In the genomic region with DNA sequence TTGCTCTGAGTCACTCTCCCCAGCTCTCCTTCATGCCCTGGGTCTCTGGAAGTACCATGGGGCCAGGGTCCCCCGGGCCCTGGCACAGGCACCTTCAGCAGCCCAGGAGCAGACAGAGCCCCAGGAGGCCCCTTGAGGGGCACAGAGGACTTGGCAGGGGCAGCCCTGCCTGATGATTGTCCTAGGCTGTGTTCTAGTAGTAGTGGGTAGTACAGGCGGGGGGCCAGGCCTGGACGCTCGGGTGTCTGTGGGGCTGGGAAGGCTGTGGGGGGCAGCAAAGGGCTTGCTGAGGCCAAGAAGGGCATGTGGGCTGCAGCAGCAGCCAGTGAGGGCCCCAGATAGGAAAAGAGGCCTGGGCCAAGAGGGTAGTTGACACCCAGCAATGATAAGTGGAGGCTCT, we compare ENCODE assay signal across 28 mouse cellular contexts. TPM values are rescaled to one million over a fixed set of nuclear protein-coding genes. Genes with fewer than 3 reads are reported as not detected.
A peak's percentile ranks its signal among the peaks of the same experiment; 100 is the strongest.
DNase-seq lines count a peak whose midpoint lies in the region; ATAC-seq and TF ChIP-seq lines count a peak whose summit lies in the region.
"Had no signal": no experiment of that assay in that cellular context is flagged by ENCODE, and none has a peak within 500 bp of the region (broad histone marks: within the 10 kb centered on the region; RNA-seq: fewer than 3 reads in every experiment).

No protein-coding gene starts in this region.

- no peaks in the 10 kb centered on the region for H3K36me3 ChIP-seq in heart, embryonic 13.5 days
- H3K36me3 ChIP-seq in neural tube, embryonic 11.5 days (ENCODE audit: control insufficient read depth, insufficient read depth, low read length): no peaks in the 10 kb centered on the region
- H3K36me3 ChIP-seq in neural tube, embryonic 15.5 days: no peaks in the 10 kb centered on the region
- H3K36me3 ChIP-seq in liver, postnatal 0 days (replicated peaks; ENCODE audit: insufficient read depth, low read length): no peaks in the 10 kb centered on the region
- H3K36me3 ChIP-seq: midbrain, embryonic 15.5 days had no signal

- H3K4me2 ChIP-seq in heart, embryonic 13.5 days: no peak overlapping the region
- no peak overlapping the region for H3K4me2 ChIP-seq in neural tube, embryonic 11.5 days (ENCODE audit: low read depth)
- no peak overlapping the region for H3K4me2 ChIP-seq in neural tube, embryonic 15.5 days
- H3K4me2 ChIP-seq in liver, postnatal 0 days (ENCODE audit: low read depth, low read length): no peak overlapping the region
- H3K4me2 ChIP-seq: midbrain, embryonic 15.5 days had no signal

- no peaks in the 10 kb centered on the region for H3K9me3 ChIP-seq in heart, embryonic 13.5 days
- H3K9me3 ChIP-seq in neural tube, embryonic 11.5 days (ENCODE audit: control insufficient read depth, low read length): no peaks in the 10 kb centered on the region
- no peaks in the 10 kb centered on the region for H3K9me3 ChIP-seq in neural tube, embryonic 15.5 days (replicated peaks)
- no peaks in the 10 kb centered on the region for H3K9me3 ChIP-seq in liver, postnatal 0 days (ENCODE audit: low read length)
- H3K9me3 ChIP-seq: midbrain, embryonic 15.5 days had no signal

- intact Hi-C loops in heart, postnatal 36 days (cut with DNase I): no loop called here
- intact Hi-C loops in left cerebral cortex, postnatal 4 days (cut with DNase I): no loop called here

- no peak overlapping the region for H3K4me3 ChIP-seq in heart, embryonic 13.5 days
- no peak overlapping the region for H3K4me3 ChIP-seq in neural tube, embryonic 11.5 days (ENCODE audit: low read depth, low read length)
- no peak overlapping the region for H3K4me3 ChIP-seq in neural tube, embryonic 15.5 days (replicated peaks)
- H3K4me3 ChIP-seq in liver, postnatal 0 days (ENCODE audit: low read depth, low read length): no peak overlapping the region
- H3K4me3 ChIP-seq: midbrain, embryonic 15.5 days; myocyte had no signal

- WGBS in heart, embryonic 13.5 days: 55% methylated on average over 4 of the region's 4 CpGs
- WGBS in neural tube, embryonic 11.5 days: 85% methylated on average over 4 of the region's 4 CpGs
- WGBS in neural tube, embryonic 15.5 days: 86% methylated on average over 4 of the region's 4 CpGs
- 78% methylated on average over 4 of the region's 4 CpGs for WGBS in liver, postnatal 0 days (ENCODE audit: insufficient replicate concordance)

- H3K27me3 ChIP-seq in heart, embryonic 13.5 days (replicated peaks): peaks cover 31% of the 10 kb centered on the region
- H3K27me3 ChIP-seq in neural tube, embryonic 11.5 days (ENCODE audit: control insufficient read depth, insufficient read depth, low read length): peaks cover 23% of the 10 kb centered on the region
- peaks cover 30% of the 10 kb centered on the region for H3K27me3 ChIP-seq in neural tube, embryonic 15.5 days (replicated peaks)
- H3K27me3 ChIP-seq in liver, postnatal 0 days (ENCODE audit: insufficient read depth, low read length): peaks cover 30% of the 10 kb centered on the region

- peak; percentile 54 for DNase-seq in cerebellum, adult 11-12 months
- DNase-seq in cerebellum, postnatal 36 days: no peak
- DNase-seq in heart, postnatal 36 days: no peak
- no peak for DNase-seq in neural tube, embryonic 11.5 days (ENCODE audit: low spot score)
- DNase-seq in liver, postnatal 0 days: no peak
- no peak for DNase-seq in left cerebral cortex, postnatal 4 days
- DNase-seq: adrenal gland, adult 8-10 months; heart, adult 18-20 months; heart, postnatal 4 days; kidney, adult 2 months; kidney, postnatal 4 days; lung, adult 18-20 months; lung, postnatal 14 days; right cerebral cortex, postnatal 14 days; thymus, adult 2 months had no signal

- peaks cover 19% of the 10 kb centered on the region for H3K4me1 ChIP-seq in heart, embryonic 13.5 days
- no peaks in the 10 kb centered on the region for H3K4me1 ChIP-seq in neural tube, embryonic 11.5 days (ENCODE audit: control insufficient read depth, insufficient read depth, low read length)
- peaks cover 15% of the 10 kb centered on the region for H3K4me1 ChIP-seq in neural tube, embryonic 15.5 days
- peaks cover 49% of the 10 kb centered on the region for H3K4me1 ChIP-seq in liver, postnatal 0 days (ENCODE audit: insufficient read depth)

- no peak for ATAC-seq in heart, embryonic 13.5 days (ENCODE audit: extremely low read depth, insufficient number of reproducible peaks, low FRiP score, low TSS enrichment)
- no peak for ATAC-seq in neural tube, embryonic 11.5 days (ENCODE audit: insufficient read depth, low FRiP score, low TSS enrichment)
- no peak for ATAC-seq in neural tube, embryonic 15.5 days (ENCODE audit: low FRiP score)
- ATAC-seq in liver, postnatal 0 days: no peak
- ATAC-seq: hindbrain, postnatal 0 days; midbrain, embryonic 15.5 days had no signal

- no peak for TF ChIP-seq CTCF in liver, postnatal 0 days (IDR thresholded peaks at IDR 0.05; ENCODE audit: low read depth)

- peak overlapping the region; percentile 58; the same call in 1 of the 2 replicates for H3K9ac ChIP-seq in heart, embryonic 13.5 days
- H3K9ac ChIP-seq in neural tube, embryonic 11.5 days (ENCODE audit: low read length): peak overlapping the region; percentile 6
- no peak overlapping the region for H3K9ac ChIP-seq in neural tube, embryonic 15.5 days (replicated peaks)
- peak overlapping the region; percentile 44; the same call in 1 of the 2 replicates for H3K9ac ChIP-seq in liver, postnatal 0 days (replicated peaks)
- H3K9ac ChIP-seq: midbrain, embryonic 15.5 days had no signal

- no peak for TF ChIP-seq EP300 in liver, postnatal 0 days (IDR thresholded peaks at IDR 0.05; ENCODE audit: low read depth)

- H3K27ac ChIP-seq in heart, embryonic 13.5 days (replicated peaks): no peak overlapping the region
- H3K27ac ChIP-seq in neural tube, embryonic 11.5 days (ENCODE audit: low read depth, low read length): no peak overlapping the region
- no peak overlapping the region for H3K27ac ChIP-seq in neural tube, embryonic 15.5 days (replicated peaks)
- peak overlapping the region; percentile 34 for H3K27ac ChIP-seq in liver, postnatal 0 days (ENCODE audit: low read depth)
- H3K27ac ChIP-seq: hindbrain, postnatal 0 days; midbrain, embryonic 15.5 days had no signal

RNA-seq across cellular contexts. Expression of a gene that starts 2.8 kb away (rescaled TPM):
- 0.06 TPM in 1 of 2 replicates, not detected in the other for polyA plus RNA-seq in heart, embryonic 13.5 days (2015; fragmentation: Nextera tagmentation; extraction: Ambion mirVana)
- total RNA-seq in heart, postnatal 36 days (2021): under 1 TPM in 1 of 2 experiments, not detected in 1; 0.19 TPM
- polyA plus RNA-seq in neural tube, embryonic 11.5 days (2014; fragmentation: Nextera tagmentation; extraction: Ambion mirVana): 0.11 and 0.38 TPM in 2 replicates
- not detected in 2 replicates for polyA plus RNA-seq in neural tube, embryonic 15.5 days (2015; fragmentation: Nextera tagmentation; extraction: Ambion mirVana)
- 2.0 and 3.8 TPM in 2 replicates for polyA plus RNA-seq in liver, postnatal 0 days (2015; fragmentation: Nextera tagmentation; extraction: Ambion mirVana)
- total RNA-seq in left cerebral cortex, postnatal 4 days (2021): not detected
- total RNA-seq: adrenal gland, adult 8-10 months; gastrocnemius, adult 8-10 months; heart, postnatal 4 days; layer of hippocampus, postnatal 10 days; left cerebral cortex, postnatal 25 days; megakaryocyte, adult 5-6 weeks; neutrophil, adult 5-6 weeks had no signal

RNA-seq across cellular contexts. Expression of a gene that starts 2.8 kb away (rescaled TPM):
- polyA plus RNA-seq in heart, embryonic 13.5 days (2015; fragmentation: Nextera tagmentation; extraction: Ambion mirVana): 60.4 and 62.1 TPM in 2 replicates
- 10 to 100 TPM; 45.6 to 48.2 TPM for total RNA-seq in heart, postnatal 36 days (2021)
- 51.6 and 60.9 TPM in 2 replicates for polyA plus RNA-seq in neural tube, embryonic 11.5 days (2014; fragmentation: Nextera tagmentation; extraction: Ambion mirVana)
- polyA plus RNA-seq in neural tube, embryonic 15.5 days (2015; fragmentation: Nextera tagmentation; extraction: Ambion mirVana): 71.9 and 78.2 TPM in 2 replicates
- 56.0 and 58.7 TPM in 2 replicates for polyA plus RNA-seq in liver, postnatal 0 days (2015; fragmentation: Nextera tagmentation; extraction: Ambion mirVana)
- 100 to 1,000 TPM in 1 of 2 experiments, 10 to 100 TPM in 1; 87.1 to 104 TPM for total RNA-seq in left cerebral cortex, postnatal 4 days (2021)

RNA-seq across cellular contexts. Expression of a gene that starts 4.8 kb away (rescaled TPM):
- polyA plus RNA-seq in heart, embryonic 13.5 days (2015; fragmentation: Nextera tagmentation; extraction: Ambion mirVana): 0.13 and 0.15 TPM in 2 replicates
- total RNA-seq in heart, postnatal 36 days (2021): under 1 TPM; 0.19 to 0.33 TPM
- polyA plus RNA-seq in neural tube, embryonic 11.5 days (2014; fragmentation: Nextera tagmentation; extraction: Ambion mirVana): not detected in 2 replicates
- polyA plus RNA-seq in neural tube, embryonic 15.5 days (2015; fragmentation: Nextera tagmentation; extraction: Ambion mirVana): 0.24 TPM in 1 of 2 replicates, not detected in the other
- not detected in 2 replicates for polyA plus RNA-seq in liver, postnatal 0 days (2015; fragmentation: Nextera tagmentation; extraction: Ambion mirVana)
- not detected for total RNA-seq in left cerebral cortex, postnatal 4 days (2021)
- total RNA-seq: adrenal gland, adult 8-10 months; gastrocnemius, adult 8-10 months; heart, postnatal 4 days; layer of hippocampus, postnatal 10 days; megakaryocyte, adult 5-6 weeks; neutrophil, adult 5-6 weeks had no signal
- polyA plus RNA-seq: embryonic facial prominence, embryonic 14.5 days; forebrain, embryonic 11.5 days; spleen, adult 2 months had no signal

RNA-seq across cellular contexts. Expression of a gene that starts 28.0 kb away (rescaled TPM):
- 16.1 and 16.4 TPM in 2 replicates for polyA plus RNA-seq in heart, embryonic 13.5 days (2015; fragmentation: Nextera tagmentation; extraction: Ambion mirVana)
- total RNA-seq in heart, postnatal 36 days (2021): 10 to 100 TPM; 18.4 to 21.2 TPM
- polyA plus RNA-seq in neural tube, embryonic 11.5 days (2014; fragmentation: Nextera tagmentation; extraction: Ambion mirVana): 23.6 and 25.9 TPM in 2 replicates
- 46.2 and 50.5 TPM in 2 replicates for polyA plus RNA-seq in neural tube, embryonic 15.5 days (2015; fragmentation: Nextera tagmentation; extraction: Ambion mirVana)
- polyA plus RNA-seq in liver, postnatal 0 days (2015; fragmentation: Nextera tagmentation; extraction: Ambion mirVana): 6.5 and 7.3 TPM in 2 replicates
- 10 to 100 TPM; 47.0 to 47.2 TPM for total RNA-seq in left cerebral cortex, postnatal 4 days (2021)

RNA-seq across cellular contexts. Expression of a gene that starts 38.0 kb away (rescaled TPM):
- 9.3 and 10.6 TPM in 2 replicates for polyA plus RNA-seq in heart, embryonic 13.5 days (2015; fragmentation: Nextera tagmentation; extraction: Ambion mirVana)
- 1 to 10 TPM; 7.2 TPM for total RNA-seq in heart, postnatal 36 days (2021)
- polyA plus RNA-seq in neural tube, embryonic 11.5 days (2014; fragmentation: Nextera tagmentation; extraction: Ambion mirVana): 21.0 and 23.3 TPM in 2 replicates
- 20.1 and 22.5 TPM in 2 replicates for polyA plus RNA-seq in neural tube, embryonic 15.5 days (2015; fragmentation: Nextera tagmentation; extraction: Ambion mirVana)
- 6.6 and 8.3 TPM in 2 replicates for polyA plus RNA-seq in liver, postnatal 0 days (2015; fragmentation: Nextera tagmentation; extraction: Ambion mirVana)
- total RNA-seq in left cerebral cortex, postnatal 4 days (2021): 10 to 100 TPM; 42.2 to 45.9 TPM
